Mouse (Mus musculus) midbrain, embryonic 14.5 days (tissue): ENCODE results near the gene Unc5cl. TPM values are rescaled to one million over a fixed set of nuclear protein-coding genes. Genes with fewer than 3 reads are reported as not detected.
"Not testable (repeated sequence)": the region's sequence is repeated elsewhere in the genome, so short reads cannot be mapped to it uniquely, and the experiment has no call there.

Experiments used
- ATAC-seq: fragments of 200-750 bp; cut with Nextera tagmentation; 2 replicates; pipeline ENCODE4 v1.8.0; 2017; ENCODE audit warnings: moderate number of reproducible peaks, moderate library complexity; ENCODE audit not compliant: low FRiP score, low TSS enrichment
- DNase-seq: peaks from one replicate; pipeline ENCODE4 v3.0.0-alpha.2; 2015
- H3K27ac ChIP-seq: fragments of 300-500 bp; sonication (generic); replicated peaks from 2 replicates; pipeline ENCODE4 v1.5.1; 2014; ENCODE audit warnings: mild to moderate bottlenecking, low read depth, low read length, moderate library complexity
- H3K27me3 ChIP-seq: fragments of 300-500 bp; sonication (generic); 2 replicates; pipeline ENCODE4 v1.6.1; 2014; ENCODE audit warnings: low read length, control low read depth, mixed read lengths; ENCODE audit not compliant: control insufficient read depth, insufficient read depth
- H3K36me3 ChIP-seq: fragments of 300-500 bp; sonication (generic); 2 replicates; pipeline ENCODE4 v1.6.1; 2014; ENCODE audit warnings: low read length, control low read depth; ENCODE audit not compliant: control insufficient read depth, insufficient read depth
- H3K4me1 ChIP-seq: fragments of 300-500 bp; sonication (generic); 2 replicates; pipeline ENCODE4 v1.6.1; 2014; ENCODE audit warnings: mild to moderate bottlenecking, antibody characterized with exemption, low read length, control low read depth; ENCODE audit not compliant: control insufficient read depth, insufficient read depth
- H3K4me2 ChIP-seq: fragments of 300-500 bp; sonication (generic); 2 replicates; pipeline ENCODE4 v1.6.1; 2014; ENCODE audit warnings: mild to moderate bottlenecking, low read length, moderate library complexity
- H3K4me3 ChIP-seq: fragments of 300-500 bp; sonication (generic); replicated peaks from 2 replicates; pipeline ENCODE4 v1.5.1; 2014; ENCODE audit warnings: low read depth, low read length
- H3K9ac ChIP-seq: fragments of 300-500 bp; sonication (generic); replicated peaks from 2 replicates; pipeline ENCODE4 v1.6.1; 2014; ENCODE audit warnings: mild to moderate bottlenecking, low read length, moderate library complexity
- H3K9me3 ChIP-seq: fragments of 300-500 bp; sonication (generic); 2 replicates; pipeline ENCODE4 v1.6.1; 2016; ENCODE audit warnings: low read length, control low read depth, mixed read lengths; ENCODE audit not compliant: control insufficient read depth
- WGBS: fragments of 180-500 bp; shearing (Covaris S2); extraction: QIAGEN DNeasy Blood & Tissue Kit; methylation state at CpG from one replicate; pipeline ENCODE4 v1.1.7; 2014; 5-methylcytosine and 5-hydroxymethylcytosine counted together
- polyA plus RNA-seq: library from polyadenylated mRNA; unstranded; fragments of >200 nt; fragmentation: Nextera tagmentation; extraction: Ambion mirVana; gene quantifications from 2 replicates; pipeline ENCODE4 v1.2.1, GENCODE M21; 2014

Unc5cl gene
- polyA plus RNA-seq, 1 experiment from 2014 or later = 0.53 TPM

GRCm38 (mm10) chr17:48454190-48454589, 511 bp upstream of the Unc5cl start:
- 63% methylated on average over 7 of the region's 7 CpGs for WGBS
- ATAC-seq = no peak

GRCm38 (mm10) chr17:48455955-48456354, 1.3 kb downstream of the Unc5cl start:
- no peaks in the 10 kb centered on the region for H3K9me3 ChIP-seq
- H3K36me3 ChIP-seq = no peaks in the 10 kb centered on the region
- no peak overlapping the region for H3K27ac ChIP-seq
- no peak overlapping the region for H3K4me2 ChIP-seq
- no peak for ATAC-seq
- 81% methylated on average over 2 of the region's 2 CpGs for WGBS
- no peak for DNase-seq
- H3K27me3 ChIP-seq = no peaks in the 10 kb centered on the region
- no peak overlapping the region for H3K4me3 ChIP-seq
- no peak overlapping the region for H3K9ac ChIP-seq
- no peaks in the 10 kb centered on the region for H3K4me1 ChIP-seq

More at GRCm38 (mm10) chr17:48454190-48454589, 511 bp upstream of the Unc5cl start:
- Histone ChIP-seq H3K27ac (no peak overlapping the region), H3K27me3 (no peaks in the 10 kb centered on the region), H3K4me3 (no peak overlapping the region), H3K9ac (no peak overlapping the region), H3K36me3 (no peaks in the 10 kb centered on the region), H3K9me3 (no peaks in the 10 kb centered on the region), H3K4me1 (no peaks in the 10 kb centered on the region), H3K4me2 (no peak overlapping the region)
- no peak for DNase-seq

- no peak for DNase-seq
- Histone ChIP-seq H3K36me3 (no peaks in the 10 kb centered on the region), H3K9ac (no peak overlapping the region), H3K4me1 (no peaks in the 10 kb centered on the region), H3K4me3 (no peak overlapping the region), H3K9me3 (no peaks in the 10 kb centered on the region), H3K27ac (no peak overlapping the region), H3K4me2 (no peak overlapping the region), H3K27me3 (no peaks in the 10 kb centered on the region)
- 88% methylated on average over 13 of the region's 13 CpGs for WGBS
- ATAC-seq = no peak
Measured at GRCm38 (mm10) chr17:48457971-48458653, 3.4 kb downstream of the Unc5cl start.

- no peaks in the 10 kb centered on the region for H3K9me3 ChIP-seq
- H3K4me1 ChIP-seq = no peaks in the 10 kb centered on the region
- no peak for ATAC-seq
- no peak overlapping the region for H3K4me2 ChIP-seq
- H3K27ac ChIP-seq = no peak overlapping the region
- no peaks in the 10 kb centered on the region for H3K36me3 ChIP-seq
- 96% methylated on average over 13 of the region's 13 CpGs for WGBS
- H3K27me3 ChIP-seq = no peaks in the 10 kb centered on the region
- no peak for DNase-seq
- no peak overlapping the region for H3K4me3 ChIP-seq
- no peak overlapping the region for H3K9ac ChIP-seq
Measured at GRCm38 (mm10) chr17:48462096-48462495, 7.4 kb downstream of the Unc5cl start.

GRCm38 (mm10) chr17:48463391-48463790, 8.7 kb downstream of the Unc5cl start:
- Histone ChIP-seq H3K9ac (no peak overlapping the region), H3K9me3 (no peaks in the 10 kb centered on the region), H3K27me3 (no peaks in the 10 kb centered on the region), H3K27ac (no peak overlapping the region), H3K4me3 (no peak overlapping the region), H3K36me3 (no peaks in the 10 kb centered on the region), H3K4me2 (no peak overlapping the region), H3K4me1 (no peaks in the 10 kb centered on the region)
- ATAC-seq (no peak), DNase-seq (no peak)
- WGBS = 94% methylated on average over 4 of the region's 4 CpGs

- Histone ChIP-seq H3K9ac (no peak overlapping the region; the same call in 1 of the 2 replicates), H3K4me2 (peak overlapping the region; percentile 42), H3K9me3 (no peaks in the 10 kb centered on the region), H3K36me3 (no peaks in the 10 kb centered on the region), H3K4me3 (no peak overlapping the region; the same call in 1 of the 2 replicates), H3K27ac (no peak overlapping the region), H3K4me1 (no peaks in the 10 kb centered on the region), H3K27me3 (no peaks in the 10 kb centered on the region)
- ATAC-seq (peak; percentile 24; the same call in 1 of the 2 replicates), DNase-seq (peak; percentile 14)
- 49% methylated on average over 22 of the region's 22 CpGs for WGBS
Measured at GRCm38 (mm10) chr17:48466769-48467394, 12.2 kb downstream of the Unc5cl start.

GRCm38 (mm10) chr17:48467395-48468231, 12.9 kb downstream of the Unc5cl start:
- no peak overlapping the region for H3K27ac ChIP-seq
- peak overlapping the region; percentile 42 for H3K4me2 ChIP-seq
- no peak overlapping the region; the same call in 1 of the 2 replicates for H3K9ac ChIP-seq
- H3K4me3 ChIP-seq = no peak overlapping the region; the same call in 1 of the 2 replicates
- peak; percentile 62 for ATAC-seq
- H3K36me3 ChIP-seq = no peaks in the 10 kb centered on the region
- H3K27me3 ChIP-seq = no peaks in the 10 kb centered on the region
- no peaks in the 10 kb centered on the region for H3K4me1 ChIP-seq
- H3K9me3 ChIP-seq = no peaks in the 10 kb centered on the region
- 8% methylated on average over 22 of the region's 22 CpGs for WGBS
- DNase-seq = peak; percentile 92

GRCm38 (mm10) chr17:48474282-48474681, 19.6 kb downstream of the Unc5cl start:
- not testable (repeated sequence) for H3K36me3 ChIP-seq, H3K9ac ChIP-seq, H3K27ac ChIP-seq, H3K4me3 ChIP-seq, ATAC-seq, DNase-seq, H3K4me2 ChIP-seq, H3K9me3 ChIP-seq, H3K4me1 ChIP-seq, H3K27me3 ChIP-seq
- 84% methylated on average over 6 of the region's 6 CpGs for WGBS
